Mouse (Mus musculus): Measurements from ENCODE around the gene Cyb561d1.

The Cyb561d1 gene

GRCm38 (mm10) chr3:108197066-108197497, 3.9 kb downstream of the Cyb561d1 start:
- Histone ChIP-seq H3K4me3 (replicated peaks; ENCODE audit: low read length) (peak overlapping the region; percentile 60), H3K36me3 (ENCODE audit: insufficient read depth, low read length) (peaks cover 31% of the 10 kb centered on the region), H3K9me3 (ENCODE audit: low read length) (no peaks in the 10 kb centered on the region), H3K27me3 (ENCODE audit: insufficient read depth, low read length) (no peaks in the 10 kb centered on the region), H3K4me1 (replicated peaks; ENCODE audit: low read depth, low read length) (peaks cover 56% of the 10 kb centered on the region)
- TF ChIP-seq NANOG (IDR thresholded peaks at IDR 0.05; ENCODE audit: borderline replicate concordance, low read length) (no peak), CTCF (conservative IDR thresholded peaks at IDR 0.05; ENCODE audit: low read length) (no peak), POU5F1 (IDR thresholded peaks at IDR 0.05; ENCODE audit: borderline replicate concordance, low read length) (no peak)

GRCm38 (mm10) chr3:108195941-108196590, 4.9 kb downstream of the Cyb561d1 start:
- no peak overlapping the region for H3K4me3 ChIP-seq (replicated peaks; ENCODE audit: low read length)
- TF ChIP-seq CTCF (conservative IDR thresholded peaks at IDR 0.05; ENCODE audit: low read length) (no peak), POU5F1 (IDR thresholded peaks at IDR 0.05; ENCODE audit: borderline replicate concordance, low read length) (no peak), NANOG (IDR thresholded peaks at IDR 0.05; ENCODE audit: borderline replicate concordance, low read length) (no peak)

GRCm38 (mm10) chr3:108195287-108195686, 5.7 kb downstream of the Cyb561d1 start:
- no peak for TF ChIP-seq CTCF (conservative IDR thresholded peaks at IDR 0.05; ENCODE audit: low read length)
- no peak for TF ChIP-seq NANOG (IDR thresholded peaks at IDR 0.05; ENCODE audit: borderline replicate concordance, low read length)
- TF ChIP-seq POU5F1 (IDR thresholded peaks at IDR 0.05; ENCODE audit: borderline replicate concordance, low read length), result no peak
- Histone ChIP-seq H3K4me1 (replicated peaks; ENCODE audit: low read depth, low read length) (peaks cover 52% of the 10 kb centered on the region), H3K9me3 (ENCODE audit: low read length) (no peaks in the 10 kb centered on the region), H3K4me3 (replicated peaks; ENCODE audit: low read length) (no peak overlapping the region), H3K36me3 (ENCODE audit: insufficient read depth, low read length) (peaks cover 31% of the 10 kb centered on the region), H3K27me3 (ENCODE audit: insufficient read depth, low read length) (no peaks in the 10 kb centered on the region)

More at GRCm38 (mm10) chr3:108195941-108196590, 4.9 kb downstream of the Cyb561d1 start:
- Histone ChIP-seq H3K36me3 (ENCODE audit: insufficient read depth, low read length) (peaks cover 31% of the 10 kb centered on the region), H3K27me3 (ENCODE audit: insufficient read depth, low read length) (no peaks in the 10 kb centered on the region), H3K4me1 (replicated peaks; ENCODE audit: low read depth, low read length) (peaks cover 46% of the 10 kb centered on the region), H3K9me3 (ENCODE audit: low read length) (no peaks in the 10 kb centered on the region)

GRCm38 (mm10) chr3:108193686-108194085, 7.3 kb downstream of the Cyb561d1 start:
- no peak for TF ChIP-seq CTCF (conservative IDR thresholded peaks at IDR 0.05; ENCODE audit: low read length)
- TF ChIP-seq POU5F1 (IDR thresholded peaks at IDR 0.05; ENCODE audit: borderline replicate concordance, low read length), result no peak
- no peak for TF ChIP-seq NANOG (IDR thresholded peaks at IDR 0.05; ENCODE audit: borderline replicate concordance, low read length)
- Histone ChIP-seq H3K9me3 (ENCODE audit: low read length) (no peaks in the 10 kb centered on the region), H3K4me3 (replicated peaks; ENCODE audit: low read length) (no peak overlapping the region), H3K27me3 (ENCODE audit: insufficient read depth, low read length) (0 out of 2 replicates have a peak, but pooled peaks cover under 1% of the 10 kb centered on the region), H3K36me3 (ENCODE audit: insufficient read depth, low read length) (peaks cover 23% of the 10 kb centered on the region), H3K4me1 (replicated peaks; ENCODE audit: low read depth, low read length) (peaks cover 56% of the 10 kb centered on the region)

- Histone ChIP-seq H3K27me3 (ENCODE audit: insufficient read depth, low read length) (peaks cover 34% of the 10 kb centered on the region), H3K9me3 (ENCODE audit: low read length) (no peaks in the 10 kb centered on the region), H3K4me1 (replicated peaks; ENCODE audit: low read depth, low read length) (peaks cover 70% of the 10 kb centered on the region), H3K36me3 (ENCODE audit: insufficient read depth, low read length) (peaks cover 14% of the 10 kb centered on the region), H3K4me3 (replicated peaks; ENCODE audit: low read length) (0 out of 2 replicates have a peak overlapping the region, but pooled peaks have one; percentile 1)
- TF ChIP-seq CTCF (conservative IDR thresholded peaks at IDR 0.05; ENCODE audit: low read length) (no peak), NANOG (IDR thresholded peaks at IDR 0.05; ENCODE audit: borderline replicate concordance, low read length) (no peak), POU5F1 (IDR thresholded peaks at IDR 0.05; ENCODE audit: borderline replicate concordance, low read length) (no peak)
These were observed 11.1 kb downstream of the Cyb561d1 start for GRCm38 (mm10) chr3:108189897-108190296.

GRCm38 (mm10) chr3:108188716-108189490, 12.1 kb downstream of the Cyb561d1 start:
- TF ChIP-seq CTCF (conservative IDR thresholded peaks at IDR 0.05; ENCODE audit: low read length) (no peak), NANOG (IDR thresholded peaks at IDR 0.05; ENCODE audit: borderline replicate concordance, low read length) (no peak)
- Histone ChIP-seq H3K36me3 (ENCODE audit: insufficient read depth, low read length) (peaks cover 12% of the 10 kb centered on the region), H3K27me3 (ENCODE audit: insufficient read depth, low read length) (peaks cover 43% of the 10 kb centered on the region), H3K4me3 (replicated peaks; ENCODE audit: low read length) (peak overlapping the region; percentile 64), H3K4me1 (replicated peaks; ENCODE audit: low read depth, low read length) (peaks cover 63% of the 10 kb centered on the region), H3K9me3 (ENCODE audit: low read length) (no peaks in the 10 kb centered on the region; the same call in 1 of the 2 replicates)

GRCm38 (mm10) chr3:108187111-108187795, 13.8 kb downstream of the Cyb561d1 start:
- Histone ChIP-seq H3K36me3 (ENCODE audit: insufficient read depth, low read length) (peaks cover 10% of the 10 kb centered on the region), H3K27me3 (ENCODE audit: insufficient read depth, low read length) (peaks cover 48% of the 10 kb centered on the region), H3K9me3 (ENCODE audit: low read length) (no peaks in the 10 kb centered on the region; the same call in 1 of the 2 replicates), H3K4me1 (replicated peaks; ENCODE audit: low read depth, low read length) (peaks cover 55% of the 10 kb centered on the region), H3K4me3 (replicated peaks; ENCODE audit: low read length) (peak overlapping the region; percentile 88)
- TF ChIP-seq POU5F1 (IDR thresholded peaks at IDR 0.05; ENCODE audit: borderline replicate concordance, low read length) (no peak), CTCF (conservative IDR thresholded peaks at IDR 0.05; ENCODE audit: low read length) (no peak), NANOG (IDR thresholded peaks at IDR 0.05; ENCODE audit: borderline replicate concordance, low read length) (no peak)

Measured in E14TG2a.4 (cell line).